Mouse (Mus musculus) lung, embryonic 14.5 days (tissue): ENCODE results near the gene Adra2c. TPM values are rescaled to one million over a fixed set of nuclear protein-coding genes. Genes with fewer than 3 reads are reported as not detected.

Experiments used
- ATAC-seq: fragments of 200-750 bp; cut with Nextera tagmentation; 2 replicates; pipeline ENCODE4 v1.8.0; 2017; ENCODE audit warnings: mild to moderate bottlenecking, moderate TSS enrichment, moderate library complexity; ENCODE audit not compliant: insufficient read depth
- DNase-seq: peaks from one replicate; pipeline ENCODE4 v3.0.0-alpha.2; 2015
- H3K27ac ChIP-seq: fragments of 300-500 bp; sonication (generic); 2 replicates; pipeline ENCODE4 v1.5.1; 2014; ENCODE audit warnings: low read depth, mild to moderate bottlenecking, moderate library complexity
- H3K27me3 ChIP-seq: fragments of 300-500 bp; sonication (generic); 2 replicates; pipeline ENCODE4 v1.6.1; 2014; ENCODE audit warnings: low read length, control low read depth; ENCODE audit not compliant: insufficient read depth
- H3K36me3 ChIP-seq: fragments of 300-500 bp; sonication (generic); 2 replicates; pipeline ENCODE4 v1.6.1; 2014; ENCODE audit warnings: control low read depth; ENCODE audit not compliant: insufficient read depth
- H3K4me1 ChIP-seq: fragments of 300-500 bp; sonication (generic); 2 replicates; pipeline ENCODE4 v1.6.1; 2014; ENCODE audit warnings: antibody characterized with exemption, control low read depth; ENCODE audit not compliant: insufficient read depth
- H3K4me2 ChIP-seq: fragments of 300-500 bp; sonication (generic); 2 replicates; pipeline ENCODE4 v1.6.1; 2014; ENCODE audit warnings: mild to moderate bottlenecking
- H3K4me3 ChIP-seq: fragments of 300-500 bp; sonication (generic); 2 replicates; pipeline ENCODE4 v1.5.1; 2014; ENCODE audit warnings: low read depth, low read length
- H3K9ac ChIP-seq: fragments of 300-500 bp; sonication (generic); 2 replicates; pipeline ENCODE4 v1.6.1; 2014
- H3K9me3 ChIP-seq: fragments of 300-500 bp; sonication (generic); 2 replicates; pipeline ENCODE4 v1.6.1; 2016; ENCODE audit warnings: low read depth, low read length, control low read depth
- CTCF ChIP-seq: IDR thresholded peaks from 2 replicates; pipeline ENCODE4 v1.5.1; 2016; ENCODE audit warnings: antibody characterized with exemption, low read depth
- WGBS: fragments of 180-500 bp; shearing (Covaris S2); extraction: QIAGEN DNeasy Blood & Tissue Kit; methylation state at CpG from one replicate; pipeline ENCODE4 v1.1.7; 2014; 5-methylcytosine and 5-hydroxymethylcytosine counted together
- polyA plus RNA-seq: library from polyadenylated mRNA; unstranded; fragments of >200 nt; fragmentation: Nextera tagmentation; extraction: Ambion mirVana; gene quantifications from 2 replicates; pipeline ENCODE4 v1.2.1, GENCODE M21; 2014

Gene Adra2c
- polyA plus RNA-seq, 1 experiment from 2014 or later = not detected

GRCm38 (mm10) chr5:35280002-35280782, 2.1 kb downstream of the Adra2c start:
- Histone ChIP-seq H3K4me3 (peak overlapping the region; percentile 48), H3K9me3 (no peaks in the 10 kb centered on the region), H3K4me1 (no peaks in the 10 kb centered on the region), H3K36me3 (no peaks in the 10 kb centered on the region), H3K27ac (no peak overlapping the region), H3K4me2 (peak overlapping the region; percentile 82), H3K9ac (no peak overlapping the region), H3K27me3 (peaks cover 78% of the 10 kb centered on the region)
- TF ChIP-seq CTCF = peak; percentile 32; the same call in 1 of the 2 replicates
- 5% methylated on average over 75 of the region's 75 CpGs for WGBS
- DNase-seq (peak; percentile 26), ATAC-seq (0 out of 2 replicates have a peak, but pooled peaks have one; percentile 28)

- DNase-seq = peak; percentile 5
These were observed 2.7 kb downstream of the Adra2c start for GRCm38 (mm10) chr5:35280783-35281165.

GRCm38 (mm10) chr5:35285281-35285680, 7.2 kb downstream of the Adra2c start:
- no peak overlapping the region for H3K27ac ChIP-seq
- H3K4me2 ChIP-seq = no peak overlapping the region
- no peak for DNase-seq
- no peaks in the 10 kb centered on the region for H3K4me1 ChIP-seq
- no peak for TF ChIP-seq CTCF
- H3K9ac ChIP-seq = no peak overlapping the region
- peaks cover 31% of the 10 kb centered on the region for H3K27me3 ChIP-seq
- H3K9me3 ChIP-seq = no peaks in the 10 kb centered on the region
- no peak overlapping the region for H3K4me3 ChIP-seq
- H3K36me3 ChIP-seq = no peaks in the 10 kb centered on the region
- WGBS = 44% methylated on average over 3 of the region's 3 CpGs
- no peak for ATAC-seq

More at GRCm38 (mm10) chr5:35280783-35281165, 2.7 kb downstream of the Adra2c start:
- Histone ChIP-seq H3K9ac (no peak overlapping the region), H3K27ac (no peak overlapping the region), H3K27me3 (peaks cover 76% of the 10 kb centered on the region), H3K4me2 (peak overlapping the region; percentile 45), H3K4me3 (peak overlapping the region; percentile 48), H3K4me1 (no peaks in the 10 kb centered on the region), H3K9me3 (no peaks in the 10 kb centered on the region), H3K36me3 (no peaks in the 10 kb centered on the region)
- peak; percentile 17; the same call in 1 of the 2 replicates for TF ChIP-seq CTCF
- no peak for ATAC-seq
- 3% methylated on average over 40 of the region's 40 CpGs for whole genome bisulfite sequencing

- H3K9me3 ChIP-seq = no peaks in the 10 kb centered on the region
- DNase-seq (no peak), ATAC-seq (no peak)
- H3K4me3 ChIP-seq = no peak overlapping the region
- no peak overlapping the region for H3K27ac ChIP-seq
- H3K36me3 ChIP-seq = no peaks in the 10 kb centered on the region
- TF ChIP-seq CTCF = no peak
- H3K27me3 ChIP-seq = peaks cover 22% of the 10 kb centered on the region
- 67% methylated on average over 5 of the region's 5 CpGs for WGBS
- no peaks in the 10 kb centered on the region for H3K4me1 ChIP-seq
- no peak overlapping the region for H3K4me2 ChIP-seq
- no peak overlapping the region for H3K9ac ChIP-seq
These were observed 8.1 kb downstream of the Adra2c start for GRCm38 (mm10) chr5:35286190-35286589.

- no peak overlapping the region for H3K4me3 ChIP-seq
- ATAC-seq (no peak), DNase-seq (peak; percentile 75)
- H3K27me3 ChIP-seq = no peaks in the 10 kb centered on the region
- TF ChIP-seq CTCF = no peak
- 13% methylated on average over 3 of the region's 3 CpGs for WGBS
- no peaks in the 10 kb centered on the region for H3K4me1 ChIP-seq
- H3K36me3 ChIP-seq = no peaks in the 10 kb centered on the region
- H3K9ac ChIP-seq = no peak overlapping the region
- no peaks in the 10 kb centered on the region for H3K9me3 ChIP-seq
- no peak overlapping the region for H3K4me2 ChIP-seq
- no peak overlapping the region for H3K27ac ChIP-seq
These were observed 21.5 kb downstream of the Adra2c start for GRCm38 (mm10) chr5:35299621-35300020.

GRCm38 (mm10) chr5:35304191-35304590, 26.1 kb downstream of the Adra2c start:
- H3K9ac ChIP-seq = no peak overlapping the region
- ATAC-seq = no peak
- WGBS = 81% methylated on average over 3 of the region's 3 CpGs
- H3K4me3 ChIP-seq = no peak overlapping the region
- H3K9me3 ChIP-seq = no peaks in the 10 kb centered on the region
- TF ChIP-seq CTCF = no peak
- H3K27me3 ChIP-seq = no peaks in the 10 kb centered on the region
- no peaks in the 10 kb centered on the region for H3K4me1 ChIP-seq
- no peak overlapping the region for H3K4me2 ChIP-seq
- H3K27ac ChIP-seq = no peak overlapping the region
- no peak for DNase-seq
- no peaks in the 10 kb centered on the region for H3K36me3 ChIP-seq

- H3K36me3 ChIP-seq = no peaks in the 10 kb centered on the region
- H3K4me1 ChIP-seq = no peaks in the 10 kb centered on the region
- no peaks in the 10 kb centered on the region for H3K9me3 ChIP-seq
- no peak overlapping the region for H3K9ac ChIP-seq
- H3K27ac ChIP-seq = no peak overlapping the region
- ATAC-seq (no peak), DNase-seq (no peak)
- no peak overlapping the region for H3K4me2 ChIP-seq
- H3K4me3 ChIP-seq = no peak overlapping the region
- TF ChIP-seq CTCF = no peak
- no peaks in the 10 kb centered on the region for H3K27me3 ChIP-seq
- 64% methylated on average over 10 of the region's 10 CpGs for WGBS
These were observed 27.2 kb downstream of the Adra2c start for GRCm38 (mm10) chr5:35305332-35305731.
